In genomic region chr13:28709966-28710365, GRCm38 (mm10) we compare ENCODE assay signal across 21 mouse cellular contexts.
DNase-seq lines count a peak whose midpoint lies in the region; ATAC-seq and TF ChIP-seq lines count a peak whose summit lies in the region.
"Had no signal": no experiment of that assay in that cellular context is flagged by ENCODE, and none has a peak within 500 bp of the region (broad histone marks: within the 10 kb centered on the region; RNA-seq: fewer than 3 reads in every experiment).

No protein-coding gene starts in this region.

- H3K9me3 ChIP-seq in forebrain, embryonic 12.5 days = no peaks in the 10 kb centered on the region
- no peaks in the 10 kb centered on the region for H3K9me3 ChIP-seq in forebrain, embryonic 11.5 days (ENCODE audit: control insufficient read depth, low read length)
- no peaks in the 10 kb centered on the region for H3K9me3 ChIP-seq in hindbrain, embryonic 13.5 days
- H3K9me3 ChIP-seq in hindbrain, postnatal 0 days (ENCODE audit: low read length) = no peaks in the 10 kb centered on the region
- H3K9me3 ChIP-seq in neural tube, embryonic 13.5 days = no peaks in the 10 kb centered on the region
- H3K9me3 ChIP-seq: embryonic facial prominence, embryonic 12.5 days; G1E; heart, embryonic 13.5 days had no signal

- H3K4me1 ChIP-seq in forebrain, embryonic 12.5 days = 0 out of 2 replicates have a peak, but pooled peaks cover 13% of the 10 kb centered on the region
- H3K4me1 ChIP-seq in forebrain, embryonic 11.5 days (replicated peaks; ENCODE audit: control insufficient read depth, insufficient read depth, low read length) = no peaks in the 10 kb centered on the region
- peaks cover 9% of the 10 kb centered on the region for H3K4me1 ChIP-seq in hindbrain, embryonic 13.5 days (replicated peaks)
- H3K4me1 ChIP-seq in hindbrain, postnatal 0 days (ENCODE audit: insufficient read depth, low read length) = no peaks in the 10 kb centered on the region
- peaks cover 17% of the 10 kb centered on the region; the same call in 1 of the 2 replicates for H3K4me1 ChIP-seq in neural tube, embryonic 13.5 days (replicated peaks)
- H3K4me1 ChIP-seq: embryonic facial prominence, embryonic 12.5 days; heart, embryonic 13.5 days had no signal

- H3K4me2 ChIP-seq in forebrain, embryonic 12.5 days = no peak overlapping the region
- H3K4me2 ChIP-seq in forebrain, embryonic 11.5 days (ENCODE audit: low read depth, low read length, severe bottlenecking) = no peak overlapping the region
- H3K4me2 ChIP-seq in hindbrain, embryonic 13.5 days = no peak overlapping the region
- no peak overlapping the region for H3K4me2 ChIP-seq in hindbrain, postnatal 0 days (ENCODE audit: low read depth, low read length)
- no peak overlapping the region for H3K4me2 ChIP-seq in neural tube, embryonic 13.5 days
- H3K4me2 ChIP-seq: embryonic facial prominence, embryonic 12.5 days; heart, embryonic 13.5 days; hindbrain, embryonic 14.5 days had no signal

- no peaks in the 10 kb centered on the region for H3K36me3 ChIP-seq in forebrain, embryonic 12.5 days (replicated peaks)
- H3K36me3 ChIP-seq in forebrain, embryonic 11.5 days (ENCODE audit: control insufficient read depth, insufficient read depth, low read length) = no peaks in the 10 kb centered on the region
- no peaks in the 10 kb centered on the region for H3K36me3 ChIP-seq in hindbrain, embryonic 13.5 days
- no peaks in the 10 kb centered on the region for H3K36me3 ChIP-seq in hindbrain, postnatal 0 days (ENCODE audit: insufficient read depth, low read length)
- no peaks in the 10 kb centered on the region for H3K36me3 ChIP-seq in neural tube, embryonic 13.5 days
- H3K36me3 ChIP-seq: embryonic facial prominence, embryonic 12.5 days; G1E; heart, embryonic 13.5 days had no signal

- no peak for TF ChIP-seq CTCF in hindbrain, postnatal 0 days (IDR thresholded peaks at IDR 0.05; ENCODE audit: low read depth)

- no peak overlapping the region for H3K9ac ChIP-seq in forebrain, embryonic 12.5 days
- H3K9ac ChIP-seq in forebrain, embryonic 11.5 days (ENCODE audit: low read length) = no peak overlapping the region
- no peak overlapping the region for H3K9ac ChIP-seq in hindbrain, embryonic 13.5 days
- H3K9ac ChIP-seq in hindbrain, postnatal 0 days (replicated peaks; ENCODE audit: low read length) = no peak overlapping the region
- H3K9ac ChIP-seq in neural tube, embryonic 13.5 days = no peak overlapping the region
- H3K9ac ChIP-seq: embryonic facial prominence, embryonic 12.5 days; heart, embryonic 13.5 days; hindbrain, embryonic 14.5 days had no signal

- no peak overlapping the region for H3K27ac ChIP-seq in forebrain, embryonic 12.5 days
- no peak overlapping the region for H3K27ac ChIP-seq in forebrain, embryonic 11.5 days (ENCODE audit: low read depth, low read length)
- H3K27ac ChIP-seq in hindbrain, embryonic 13.5 days = no peak overlapping the region
- no peak overlapping the region for H3K27ac ChIP-seq in hindbrain, postnatal 0 days
- no peak overlapping the region for H3K27ac ChIP-seq in neural tube, embryonic 13.5 days (replicated peaks)
- H3K27ac ChIP-seq: embryonic facial prominence, embryonic 12.5 days; heart, embryonic 13.5 days; hindbrain, embryonic 14.5 days had no signal

- H3K4me3 ChIP-seq in forebrain, embryonic 12.5 days (replicated peaks) = no peak overlapping the region
- H3K4me3 ChIP-seq in forebrain, embryonic 11.5 days (ENCODE audit: low read depth, low read length) = no peak overlapping the region
- H3K4me3 ChIP-seq in hindbrain, embryonic 13.5 days = no peak overlapping the region
- H3K4me3 ChIP-seq in hindbrain, postnatal 0 days (ENCODE audit: low read length) = no peak overlapping the region
- H3K4me3 ChIP-seq in neural tube, embryonic 13.5 days = no peak overlapping the region
- H3K4me3 ChIP-seq: embryonic facial prominence, embryonic 12.5 days; heart, embryonic 13.5 days had no signal

- 0 out of 2 replicates have a peak, but pooled peaks have one; percentile 45 for ATAC-seq in forebrain, embryonic 12.5 days (ENCODE audit: low FRiP score)
- ATAC-seq in forebrain, embryonic 11.5 days (replicated peaks; ENCODE audit: low FRiP score) = no peak
- ATAC-seq in hindbrain, embryonic 13.5 days (ENCODE audit: low FRiP score) = peak; percentile 34; the same call in 1 of the 2 replicates
- no peak for ATAC-seq in hindbrain, postnatal 0 days
- 0 out of 2 replicates have a peak, but pooled peaks have one; percentile 22 for ATAC-seq in neural tube, embryonic 13.5 days (ENCODE audit: low read depth)
- ATAC-seq: CD4-positive, CD25-positive, alpha-beta regulatory T cell, adult 4 months; inflammation-experienced regulatory T-cells, adult 6 months; intestine, postnatal 0 days had no signal

- WGBS in forebrain, embryonic 12.5 days = 50% methylated on average over 7 of the region's 7 CpGs
- WGBS in forebrain, embryonic 11.5 days = 71% methylated on average over 7 of the region's 7 CpGs
- WGBS in hindbrain, embryonic 13.5 days = 73% methylated on average over 7 of the region's 7 CpGs
- 56% methylated on average over 7 of the region's 7 CpGs for WGBS in hindbrain, postnatal 0 days
- 60% methylated on average over 7 of the region's 7 CpGs for WGBS in neural tube, embryonic 13.5 days

- no peak for DNase-seq in forebrain, embryonic 11.5 days (ENCODE audit: low spot score)
- no peak for DNase-seq in hindbrain, postnatal 0 days (ENCODE audit: low spot score)
- no peak for DNase-seq in neural tube, embryonic 10.5 days (ENCODE audit: extremely low spot score, low spot score)
- no peak for DNase-seq in testis, postnatal 10 days (ENCODE audit: low spot score)
- DNase-seq: adrenal gland, postnatal 10 days; B cell, adult 2 months; cerebellum, adult 11-12 months; cerebellum, adult 9-10 months; cerebellum, postnatal 25 days; gastrocnemius, postnatal 14 days; heart, postnatal 4 days had no signal

- no peaks in the 10 kb centered on the region for H3K27me3 ChIP-seq in forebrain, embryonic 12.5 days
- H3K27me3 ChIP-seq in forebrain, embryonic 11.5 days (ENCODE audit: control insufficient read depth, insufficient read depth, low read length) = no peaks in the 10 kb centered on the region
- no peaks in the 10 kb centered on the region for H3K27me3 ChIP-seq in hindbrain, embryonic 13.5 days
- H3K27me3 ChIP-seq in hindbrain, postnatal 0 days (ENCODE audit: insufficient read depth, low read length) = no peaks in the 10 kb centered on the region
- no peaks in the 10 kb centered on the region for H3K27me3 ChIP-seq in neural tube, embryonic 13.5 days
- H3K27me3 ChIP-seq: embryonic facial prominence, embryonic 12.5 days; heart, embryonic 13.5 days had no signal

Comparison
In these comparisons a context has a peak if more than half of its experiments do, and no peak if none do; other contexts are left out.
1. ATAC-seq: peak in forebrain, embryonic 12.5 days (single experiment), hindbrain, embryonic 13.5 days (single experiment) and neural tube, embryonic 13.5 days (single experiment); none in forebrain, embryonic 11.5 days (single experiment) and hindbrain, postnatal 0 days (single experiment).